Mouse (Mus musculus): ENCODE data around the gene Olfr1251. TPM values are rescaled to one million over a fixed set of nuclear protein-coding genes. Genes with fewer than 3 reads are reported as not detected.

The Olfr1251 gene
- total RNA-seq (2012; rRNA removed) (not detected in 2 replicates), polyA plus RNA-seq (2012; ENCODE audit: insufficient read depth in 1 of 2, insufficient read length in 2 of 2, low read depth in 1 of 2, low replicate concordance in 2 of 2, missing spikeins in 1 of 2) (not detected)

GRCm38 (mm10) chr2:89671836-89672235, at the start of gene Olfr1251:
TSS of gene Olfr1251 (minus strand) at chr2:89671936.
- no peaks in the 10 kb centered on the region for H3K27me3 ChIP-seq (ENCODE audit: control insufficient read depth in 1 of 2, insufficient read depth in 2 of 2, low read length in 2 of 2)
- DNase-seq (ENCODE audit: low read depth, low spot score): no peak
- no peaks in the 10 kb centered on the region for H3K79me2 ChIP-seq (ENCODE audit: control insufficient read depth, insufficient read depth, low read length, poor library complexity)
- H3K27ac ChIP-seq (ENCODE audit: control insufficient read depth, low read depth, low read length): no peak within 1 kb of the TSS
- no peak within 1 kb of the TSS for H3K9ac ChIP-seq (ENCODE audit: control insufficient read depth, low read depth, low read length, poor library complexity, severe bottlenecking)
- no peak within 1 kb of the TSS for H3K4me3 ChIP-seq (ENCODE audit: control insufficient read depth in 1 of 2, insufficient read depth in 1 of 2, low read depth in 2 of 2, low read length in 2 of 2)
- no peaks in the 10 kb centered on the region for H3K36me3 ChIP-seq (ENCODE audit: control insufficient read depth in 1 of 2, insufficient read depth in 2 of 2, low read length in 2 of 2)
- H3K4me1 ChIP-seq (ENCODE audit: control insufficient read depth in 1 of 2, insufficient read depth in 2 of 2, low read length in 2 of 2): no peaks in the 10 kb centered on the region
- no peak for TF ChIP-seq GABPA (IDR thresholded peaks at IDR 0.05; ENCODE audit: low read depth, low read length)
- no peak for TF ChIP-seq MYC (IDR thresholded peaks at IDR 0.05; ENCODE audit: low read depth, low read length)
- TF ChIP-seq CTCF (IDR thresholded peaks at IDR 0.05 in 2 of 3, conservative IDR thresholded peaks at IDR 0.05 in 1 of 3; ENCODE audit: control insufficient read depth in 1 of 3, insufficient read depth in 1 of 3, low read depth in 2 of 3, low read length in 3 of 3, poor library complexity in 1 of 3, severe bottlenecking in 1 of 3): no peak
- TF ChIP-seq ZMIZ1 (IDR thresholded peaks at IDR 0.05; ENCODE audit: low read depth, low read length): no peak
- TF ChIP-seq USF1 (IDR thresholded peaks at IDR 0.05; ENCODE audit: low read depth, low read length): no peak
- TF ChIP-seq RAD21 (IDR thresholded peaks at IDR 0.05; ENCODE audit: low read depth, low read length): no peak
- TF ChIP-seq POLR2AphosphoS2 (IDR thresholded peaks at IDR 0.05; ENCODE audit: low read length): no peak
- TF ChIP-seq MAZ (IDR thresholded peaks at IDR 0.05; ENCODE audit: low read depth, low read length): no peak
- H3K9me3 ChIP-seq (replicated peaks; ENCODE audit: insufficient read depth, low read length): no peaks in the 10 kb centered on the region

DNA sequence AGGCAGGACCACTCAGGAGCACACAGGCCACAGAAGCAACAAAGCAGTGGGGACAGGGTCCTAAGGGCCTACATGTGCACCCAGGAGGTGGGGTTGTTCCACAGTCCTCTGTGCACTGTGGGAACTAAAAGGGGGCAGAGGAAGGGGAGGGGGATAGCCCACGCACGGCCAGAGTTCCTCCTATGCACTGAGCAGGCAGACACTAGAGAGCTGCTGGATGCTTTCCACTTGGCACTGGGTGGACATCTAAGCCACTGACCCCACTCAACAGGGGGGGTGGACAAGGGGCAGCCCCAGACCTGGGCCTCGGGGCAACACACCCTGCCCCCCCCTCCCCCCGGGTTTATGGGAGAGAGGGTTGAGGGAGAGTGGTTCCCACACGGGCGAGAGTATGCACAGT, 20.2 kb upstream of the Olfr1251 start:
- no peak for TF ChIP-seq MAX (IDR thresholded peaks at IDR 0.05; ENCODE audit: low read length)
- no peak for TF ChIP-seq UBTF (IDR thresholded peaks at IDR 0.05; ENCODE audit: borderline replicate concordance, insufficient read depth, low read depth, low read length)
- no peak for TF ChIP-seq CTCF (IDR thresholded peaks at IDR 0.05 in 2 of 3, conservative IDR thresholded peaks at IDR 0.05 in 1 of 3; ENCODE audit: control insufficient read depth in 1 of 3, insufficient read depth in 1 of 3, low read depth in 2 of 3, low read length in 3 of 3, poor library complexity in 1 of 3, severe bottlenecking in 1 of 3)
- TF ChIP-seq NRF1 (IDR thresholded peaks at IDR 0.05; ENCODE audit: insufficient read depth, low read depth, low read length, poor library complexity, severe bottlenecking): no peak
- no peak for TF ChIP-seq SIN3A (IDR thresholded peaks at IDR 0.05; ENCODE audit: low read length)
- TF ChIP-seq ELF1 (IDR thresholded peaks at IDR 0.05; ENCODE audit: low read depth, low read length): no peak
- no peak for TF ChIP-seq RAD21 (IDR thresholded peaks at IDR 0.05; ENCODE audit: low read depth, low read length)

DNA sequence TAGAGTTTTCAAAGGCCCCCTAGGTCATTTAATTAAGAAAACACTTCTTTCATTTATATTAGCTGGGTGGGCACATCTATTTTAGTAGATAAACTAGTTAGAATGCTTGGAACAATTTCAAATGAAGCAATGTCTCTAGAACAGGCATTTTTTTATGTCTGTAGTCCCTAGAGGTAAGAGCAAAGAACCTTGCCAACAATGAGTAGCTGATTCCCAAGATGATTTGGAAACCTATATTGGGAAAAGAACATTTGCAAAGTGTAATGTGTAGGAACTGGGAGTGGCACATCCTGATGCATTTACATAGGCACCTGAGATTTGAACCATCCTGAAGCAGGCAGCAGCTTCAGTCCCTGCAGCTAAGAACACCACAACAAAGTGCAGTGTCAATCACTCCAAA, 10.4 kb downstream of the Olfr1251 start, which contains the start of gene Olfr1250:
Gene Olfr1250 (minus strand): TSS at position 101 of the 400 bp plus-strand sequence.
- H3K9ac ChIP-seq (ENCODE audit: control insufficient read depth, low read depth, low read length, poor library complexity, severe bottlenecking): no peak within 1 kb of the TSS
- DNase-seq (ENCODE audit: low read depth, low spot score): no peak
- H3K36me3 ChIP-seq (ENCODE audit: control insufficient read depth in 1 of 2, insufficient read depth in 2 of 2, low read length in 2 of 2): no peaks in the 10 kb centered on the region
- no peaks in the 10 kb centered on the region for H3K4me1 ChIP-seq (ENCODE audit: control insufficient read depth in 1 of 2, insufficient read depth in 2 of 2, low read length in 2 of 2)
- H3K79me2 ChIP-seq (ENCODE audit: control insufficient read depth, insufficient read depth, low read length, poor library complexity): no peaks in the 10 kb centered on the region
- no peaks in the 10 kb centered on the region for H3K9me3 ChIP-seq (replicated peaks; ENCODE audit: insufficient read depth, low read length)
- H3K27ac ChIP-seq (ENCODE audit: control insufficient read depth, low read depth, low read length): no peak within 1 kb of the TSS
- no peaks in the 10 kb centered on the region for H3K27me3 ChIP-seq (ENCODE audit: control insufficient read depth in 1 of 2, insufficient read depth in 2 of 2, low read length in 2 of 2)
- no peak within 1 kb of the TSS for H3K4me3 ChIP-seq (ENCODE audit: control insufficient read depth in 1 of 2, insufficient read depth in 1 of 2, low read depth in 2 of 2, low read length in 2 of 2)
- TF ChIP-seq SMC3 (IDR thresholded peaks at IDR 0.05; ENCODE audit: low read depth, low read length) (no peak), POLR2A (IDR thresholded peaks at IDR 0.05; ENCODE audit: control insufficient read depth in 1 of 2, insufficient read depth in 1 of 2, low read depth in 1 of 2, low read length in 2 of 2, poor library complexity in 1 of 2) (no peak), JUND (IDR thresholded peaks at IDR 0.05; ENCODE audit: low read depth, low read length) (no peak), GATA1 (IDR thresholded peaks at IDR 0.05; ENCODE audit: low read depth, low read length) (no peak), MEF2A (IDR thresholded peaks at IDR 0.05; ENCODE audit: extremely low read depth, insufficient replicate concordance, low read depth, low read length, poor library complexity, severe bottlenecking) (no peak), CHD1 (IDR thresholded peaks at IDR 0.05; ENCODE audit: low read depth, low read length) (no peak), E2F4 (IDR thresholded peaks at IDR 0.05; ENCODE audit: borderline replicate concordance, low read depth, low read length) (no peak), POLR2AphosphoS2 (IDR thresholded peaks at IDR 0.05; ENCODE audit: low read length) (no peak), KAT2A (conservative IDR thresholded peaks at IDR 0.05; ENCODE audit: low read depth, low read length) (no peak), MXI1 (IDR thresholded peaks at IDR 0.05; ENCODE audit: low read depth, low read length) (no peak), EP300 (IDR thresholded peaks at IDR 0.05; ENCODE audit: low read depth in 1 of 2, low read length in 2 of 2) (no peak), USF1 (IDR thresholded peaks at IDR 0.05; ENCODE audit: low read depth, low read length) (no peak), POLR2AphosphoS5 (IDR thresholded peaks at IDR 0.05; ENCODE audit: borderline replicate concordance, low read depth, low read length) (no peak), ELF1 (IDR thresholded peaks at IDR 0.05; ENCODE audit: low read depth, low read length) (no peak), RAD21 (IDR thresholded peaks at IDR 0.05; ENCODE audit: low read depth, low read length) (no peak), TCF12 (IDR thresholded peaks at IDR 0.05; ENCODE audit: low read depth, low read length) (no peak)

More for the DNA sequence above, 20.2 kb upstream of the Olfr1251 start:
- H3K9ac ChIP-seq (ENCODE audit: control insufficient read depth, low read depth, low read length, poor library complexity, severe bottlenecking): no peak overlapping the region
- no peak overlapping the region for H3K27ac ChIP-seq (ENCODE audit: control insufficient read depth, low read depth, low read length)
- H3K4me3 ChIP-seq (ENCODE audit: control insufficient read depth in 1 of 2, insufficient read depth in 1 of 2, low read depth in 2 of 2, low read length in 2 of 2): no peak overlapping the region
- no peaks in the 10 kb centered on the region for H3K9me3 ChIP-seq (replicated peaks; ENCODE audit: insufficient read depth, low read length)
- no peaks in the 10 kb centered on the region for H3K4me1 ChIP-seq (ENCODE audit: control insufficient read depth in 1 of 2, insufficient read depth in 2 of 2, low read length in 2 of 2)
- H3K79me2 ChIP-seq (ENCODE audit: control insufficient read depth, insufficient read depth, low read length, poor library complexity): no peaks in the 10 kb centered on the region
- no peaks in the 10 kb centered on the region for H3K36me3 ChIP-seq (ENCODE audit: control insufficient read depth in 1 of 2, insufficient read depth in 2 of 2, low read length in 2 of 2)
- no peak for DNase-seq (ENCODE audit: low read depth, low spot score)
- H3K27me3 ChIP-seq (ENCODE audit: control insufficient read depth in 1 of 2, insufficient read depth in 2 of 2, low read length in 2 of 2): no peaks in the 10 kb centered on the region

Data from MEL (cell line).